In the genomic region with DNA sequence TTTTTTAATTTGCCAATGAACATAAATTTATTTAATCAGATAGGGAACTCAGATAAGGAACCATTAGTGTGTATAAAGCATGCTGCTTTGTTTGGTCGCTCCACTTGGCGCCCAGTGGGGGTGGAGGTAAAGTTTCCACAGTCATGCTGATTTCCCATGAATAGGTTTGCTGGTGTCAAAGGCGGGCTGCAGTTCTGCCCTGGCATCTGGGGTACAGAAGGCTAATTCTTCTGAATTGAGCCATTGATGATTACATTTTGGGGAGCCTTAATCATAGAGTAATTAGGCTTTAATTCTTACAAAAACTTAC, we compare ENCODE assay signal across 11 mouse cellular contexts.
A peak's percentile ranks its signal among the peaks of the same experiment; 100 is the strongest.
DNase-seq lines count a peak whose midpoint lies in the region; ATAC-seq and TF ChIP-seq lines count a peak whose summit lies in the region.
"Had no signal": no experiment of that assay in that cellular context is flagged by ENCODE, and none has a peak within 500 bp of the region (broad histone marks: within the 10 kb centered on the region; RNA-seq: fewer than 3 reads in every experiment).

No protein-coding gene starts in this region.

- TF ChIP-seq CTCF in cerebellum, adult 2 months (IDR thresholded peaks at IDR 0.05; ENCODE audit: borderline replicate concordance, insufficient read depth, low read depth, low read length): no peak

- 0 out of 2 replicates have a peak, but pooled peaks have one; percentile 60 for ATAC-seq in kidney, embryonic 15.5 days (replicated peaks; ENCODE audit: low FRiP score)
- ATAC-seq in hindbrain, embryonic 11.5 days (ENCODE audit: low FRiP score): peak; percentile 93
- peak; percentile 66; the same call in 1 of the 2 replicates for ATAC-seq in midbrain, embryonic 16.5 days
- ATAC-seq: CD4-positive, CD25-positive, alpha-beta regulatory T cell, adult 4 months had no signal

- H3K4me3 ChIP-seq in kidney, embryonic 15.5 days (replicated peaks): no peak overlapping the region
- no peak overlapping the region for H3K4me3 ChIP-seq in hindbrain, embryonic 11.5 days (ENCODE audit: low read depth, low read length)
- H3K4me3 ChIP-seq in midbrain, embryonic 16.5 days (ENCODE audit: low read depth, low read length): peak overlapping the region; percentile 20; the same call in 1 of the 2 replicates
- no peak overlapping the region for H3K4me3 ChIP-seq in cerebellum, adult 2 months (replicated peaks; ENCODE audit: insufficient read depth, low read depth, low read length)
- H3K4me3 ChIP-seq: megakaryocyte, embryonic 14.5 days had no signal

- no peak for TF ChIP-seq POLR2A in cerebellum, adult 2 months (IDR thresholded peaks at IDR 0.05; ENCODE audit: borderline replicate concordance, insufficient read depth, low read length)

- 7% methylated on average over 3 of the region's 3 CpGs for WGBS in kidney, embryonic 15.5 days
- WGBS in hindbrain, embryonic 11.5 days: 2% methylated on average over 3 of the region's 3 CpGs
- under 1% methylated on average over 3 of the region's 3 CpGs for WGBS in midbrain, embryonic 16.5 days
- WGBS in cerebellum, adult 2 months: 4% methylated on average over 3 of the region's 3 CpGs

- no peak for DNase-seq in kidney, postnatal 25 days
- DNase-seq in embryo, embryonic 10.5 days (ENCODE audit: low spot score): peak; percentile 71
- peak; percentile 67 for DNase-seq in hindbrain, embryonic 11.5 days (ENCODE audit: low spot score)
- DNase-seq in cerebellum, adult 2 months: no peak
- DNase-seq in yolk sac, embryonic 10.5 days (ENCODE audit: low spot score): no peak
- DNase-seq in layer of hippocampus, adult 9-11 months: no peak
- DNase-seq: adrenal gland, postnatal 36 days had no signal

- H3K4me1 ChIP-seq in kidney, embryonic 15.5 days: 0 out of 2 replicates have a peak, but pooled peaks cover 4% of the 10 kb centered on the region
- no peaks in the 10 kb centered on the region for H3K4me1 ChIP-seq in hindbrain, embryonic 11.5 days (replicated peaks; ENCODE audit: control insufficient read depth, insufficient read depth, low read length)
- H3K4me1 ChIP-seq in midbrain, embryonic 16.5 days (ENCODE audit: control insufficient read depth, insufficient read depth, low read length): peaks cover 4% of the 10 kb centered on the region; the same call in 1 of the 2 replicates
- H3K4me1 ChIP-seq in cerebellum, adult 2 months (ENCODE audit: control insufficient read depth, insufficient read depth, low read length): no peaks in the 10 kb centered on the region
- H3K4me1 ChIP-seq: megakaryocyte, embryonic 14.5 days had no signal

- no peaks in the 10 kb centered on the region for H3K27me3 ChIP-seq in kidney, embryonic 15.5 days
- H3K27me3 ChIP-seq in hindbrain, embryonic 11.5 days (ENCODE audit: control insufficient read depth, insufficient read depth, low read length): no peaks in the 10 kb centered on the region
- no peaks in the 10 kb centered on the region for H3K27me3 ChIP-seq in midbrain, embryonic 16.5 days (ENCODE audit: control insufficient read depth, insufficient read depth, low read depth, low read length)
- H3K27me3 ChIP-seq in cerebellum, adult 2 months (ENCODE audit: control insufficient read depth, insufficient read depth, low read length): no peaks in the 10 kb centered on the region
- H3K27me3 ChIP-seq: megakaryocyte, embryonic 14.5 days had no signal

- no peaks in the 10 kb centered on the region for H3K9me3 ChIP-seq in kidney, embryonic 15.5 days (replicated peaks)
- no peaks in the 10 kb centered on the region for H3K9me3 ChIP-seq in hindbrain, embryonic 11.5 days (ENCODE audit: control insufficient read depth, low read length)
- H3K9me3 ChIP-seq in midbrain, embryonic 16.5 days (replicated peaks; ENCODE audit: control insufficient read depth, low read length, poor library complexity, severe bottlenecking): no peaks in the 10 kb centered on the region
- H3K9me3 ChIP-seq: megakaryocyte, embryonic 14.5 days had no signal

- peak overlapping the region; percentile 30 for H3K4me2 ChIP-seq in kidney, embryonic 15.5 days
- H3K4me2 ChIP-seq in hindbrain, embryonic 11.5 days (replicated peaks; ENCODE audit: low read depth, low read length): no peak overlapping the region; the same call in 1 of the 2 replicates
- peak overlapping the region; percentile 47 for H3K4me2 ChIP-seq in midbrain, embryonic 16.5 days (ENCODE audit: low read length)

- no peak overlapping the region for H3K27ac ChIP-seq in kidney, embryonic 15.5 days
- H3K27ac ChIP-seq in hindbrain, embryonic 11.5 days (ENCODE audit: low read depth, low read length): no peak overlapping the region
- H3K27ac ChIP-seq in midbrain, embryonic 16.5 days (ENCODE audit: low read length): no peak overlapping the region
- H3K27ac ChIP-seq in cerebellum, adult 2 months (ENCODE audit: insufficient read depth, low read length): no peak overlapping the region

- H3K9ac ChIP-seq in kidney, embryonic 15.5 days: no peak overlapping the region
- H3K9ac ChIP-seq in hindbrain, embryonic 11.5 days (ENCODE audit: low read depth, low read length): no peak overlapping the region
- H3K9ac ChIP-seq in midbrain, embryonic 16.5 days (ENCODE audit: low read depth, low read length): peak overlapping the region; percentile 41; the same call in 1 of the 2 replicates

- no peaks in the 10 kb centered on the region for H3K36me3 ChIP-seq in kidney, embryonic 15.5 days
- no peaks in the 10 kb centered on the region for H3K36me3 ChIP-seq in hindbrain, embryonic 11.5 days (ENCODE audit: control insufficient read depth, insufficient read depth, low read length)
- H3K36me3 ChIP-seq in midbrain, embryonic 16.5 days (ENCODE audit: control insufficient read depth, insufficient read depth, low read length): no peaks in the 10 kb centered on the region

Comparison
In these comparisons a context has a peak if more than half of its experiments do, and no peak if none do; other contexts are left out.
1. DNase-seq: peak in embryo, embryonic 10.5 days (single experiment) and hindbrain, embryonic 11.5 days (single experiment); none in kidney, postnatal 25 days (0 of 2), cerebellum, adult 2 months (0 of 2), yolk sac, embryonic 10.5 days (single experiment) and layer of hippocampus, adult 9-11 months (single experiment).
2. Peak in every context shown above with its lines, with median percentiles within 50 percentile points of each other: ATAC-seq.